Mouse (Mus musculus) kidney, adult 11 months (tissue): ENCODE data around the gene Micu1.

Source experiments
- DNase-seq: peaks from one replicate; pipeline ENCODE4 v3.0.0; 2022

Micu1 gene

GRCm38 (mm10) chr10:59908776-59909315, 206.6 kb downstream of the Micu1 start:
- DNase-seq, result no peak

- DNase-seq, result peak; percentile 72
Measured at GRCm38 (mm10) chr10:59909357-59909847, 207.1 kb downstream of the Micu1 start.

GRCm38 (mm10) chr10:59911091-59911490, 208.8 kb downstream of the Micu1 start:
- DNase-seq, result peak; percentile 60

GRCm38 (mm10) chr10:59911561-59912198, 209.4 kb downstream of the Micu1 start:
- peak; percentile 68 for DNase-seq
